Mouse (Mus musculus) spleen, adult 10 weeks (tissue): ENCODE results near the gene Vmn1r80. TPM values are rescaled to one million over a fixed set of nuclear protein-coding genes. Genes with fewer than 3 reads are reported as not detected.

ENCODE experiments used
- polyA plus RNA-seq: library from polyadenylated mRNA; stranded (reverse); fragments of 350-450 nt; fragmentation: Illumina TruSeq; extraction: RNeasy Lipid Tissue Mini Kit (QIAGEN cat#74804); gene quantifications from one replicate; pipeline ENCODE4 v1.2.3, GENCODE M21; 2015; ENCODE audit warnings: low replicate concordance; ENCODE audit not compliant: insufficient read depth

Vmn1r80 gene
- not detected for polyA plus RNA-seq

DNA sequence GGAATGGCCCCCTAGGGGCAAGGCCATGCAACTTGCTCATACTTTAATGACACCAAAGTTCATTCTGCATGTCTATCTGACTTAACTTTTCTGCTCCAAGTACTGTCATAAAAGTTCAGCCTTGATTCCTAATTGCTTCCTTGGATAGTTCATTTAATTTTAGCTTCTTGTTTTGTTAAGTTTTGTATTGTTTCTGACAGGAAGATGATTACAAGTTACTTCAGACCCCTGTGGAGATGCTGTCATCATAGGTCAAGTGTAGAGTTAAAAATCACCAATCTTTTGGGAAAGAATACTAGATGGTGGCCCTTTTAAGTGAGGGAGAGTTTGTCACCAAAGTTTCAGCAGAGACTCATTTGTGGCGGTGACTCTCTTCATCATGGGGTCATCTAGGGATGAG lies at the start of gene Vmn1r80:
Gene Vmn1r80 (plus strand): TSS at position 301 of the 400 bp plus-strand sequence.

DNA sequence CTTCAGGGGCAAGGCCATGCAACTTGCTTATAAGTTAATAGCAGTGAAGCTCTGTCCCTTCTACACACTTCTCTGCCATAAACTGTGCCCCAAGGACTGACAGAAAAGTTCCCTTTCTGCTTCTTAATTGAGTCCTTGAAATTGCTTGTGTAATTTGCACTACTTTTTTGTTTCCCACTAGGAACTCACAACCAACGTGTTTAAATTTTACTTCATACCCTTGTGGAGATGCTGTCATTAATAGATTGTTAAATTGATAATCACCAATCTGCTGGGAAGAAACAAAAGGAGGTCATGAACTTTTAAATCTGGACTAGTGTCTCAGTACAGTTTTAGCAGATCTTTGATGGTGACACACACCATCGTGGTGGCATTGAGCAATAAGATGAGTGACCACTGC lies 39.1 kb upstream of the Vmn1r80 start, which contains the start of gene Vmn1r78:
Gene Vmn1r78 (plus strand): TSS at position 301 of the 400 bp plus-strand sequence.

DNA sequence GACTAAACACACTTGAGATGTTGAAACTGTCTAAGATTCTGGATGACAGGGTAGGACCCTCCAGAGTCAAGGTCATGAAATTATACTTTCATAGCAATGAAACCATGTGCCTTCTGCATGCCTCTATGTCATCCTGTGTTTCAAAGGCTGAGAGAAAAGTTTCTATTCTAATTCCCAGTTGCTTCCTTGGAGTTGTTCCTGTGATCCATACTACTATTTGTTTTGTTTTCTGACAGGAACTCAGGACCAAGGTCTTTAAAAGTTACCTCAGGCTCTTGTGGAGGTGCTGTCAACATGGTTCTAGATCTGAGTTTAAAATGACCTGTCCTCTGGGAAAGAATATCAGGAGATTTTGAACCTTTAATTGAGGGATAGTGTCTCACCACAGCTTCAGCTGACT lies 18.1 kb upstream of the Vmn1r80 start, which contains the start of gene Vmn1r79:
Gene Vmn1r79 (plus strand): TSS at position 301 of the 400 bp plus-strand sequence.

Other genes starting within 250 kb of the Vmn1r80 start
- gene Vmn1r77, start 152.5 kb upstream of the Vmn1r80 start, polyA plus RNA-seq = not detected
- not detected for gene Vmn1r78, start 39.0 kb upstream of the Vmn1r80 start, polyA plus RNA-seq
- gene Vmn1r79, start 18.0 kb upstream of the Vmn1r80 start, polyA plus RNA-seq = not detected
- gene Vmn1r81, start 79.0 kb downstream of the Vmn1r80 start, polyA plus RNA-seq = not detected
- not detected for gene Vmn1r82, start 111.1 kb downstream of the Vmn1r80 start, polyA plus RNA-seq
- not detected for gene Vmn1r83, start 140.2 kb downstream of the Vmn1r80 start, polyA plus RNA-seq
- not detected for gene Vmn1r84, start 180.0 kb downstream of the Vmn1r80 start, polyA plus RNA-seq
- 3.5 TPM for gene Zfp551, start 233.5 kb downstream of the Vmn1r80 start, polyA plus RNA-seq